Mouse (Mus musculus): ENCODE data around the gene Maml3. TPM values are rescaled to one million over a fixed set of nuclear protein-coding genes. Genes with fewer than 3 reads are reported as not detected.
A peak's percentile ranks its signal among the peaks of the same experiment; 100 is the strongest.

The Maml3 gene
- polyA plus RNA-seq, 1 experiment from 2014 or later: 5.2 TPM

- 62% methylated on average over 9 of the region's 9 CpGs for WGBS
- H3K36me3 ChIP-seq (ENCODE audit: control insufficient read depth, insufficient read depth, low read length): no peaks in the 10 kb centered on the region
- no peak overlapping the region for H3K27ac ChIP-seq (ENCODE audit: low read depth, low read length)
- no peak overlapping the region for H3K4me3 ChIP-seq (ENCODE audit: low read length)
- H3K27me3 ChIP-seq (replicated peaks; ENCODE audit: control insufficient read depth, insufficient read depth, low read length): no peaks in the 10 kb centered on the region
- H3K4me2 ChIP-seq (ENCODE audit: low read length): no peak overlapping the region
- peak; percentile 30; the same call in 1 of the 2 replicates for ATAC-seq
- H3K9ac ChIP-seq (ENCODE audit: low read depth, low read length): no peak overlapping the region
- H3K4me1 ChIP-seq (ENCODE audit: control insufficient read depth, insufficient read depth, low read depth, low read length): no peaks in the 10 kb centered on the region; the same call in 1 of the 2 replicates
- H3K9me3 ChIP-seq (ENCODE audit: control insufficient read depth, low read length): no peaks in the 10 kb centered on the region
Observed at GRCm38 (mm10) chr3:52115421-52115820, 10.5 kb upstream of the Maml3 start.

DNA sequence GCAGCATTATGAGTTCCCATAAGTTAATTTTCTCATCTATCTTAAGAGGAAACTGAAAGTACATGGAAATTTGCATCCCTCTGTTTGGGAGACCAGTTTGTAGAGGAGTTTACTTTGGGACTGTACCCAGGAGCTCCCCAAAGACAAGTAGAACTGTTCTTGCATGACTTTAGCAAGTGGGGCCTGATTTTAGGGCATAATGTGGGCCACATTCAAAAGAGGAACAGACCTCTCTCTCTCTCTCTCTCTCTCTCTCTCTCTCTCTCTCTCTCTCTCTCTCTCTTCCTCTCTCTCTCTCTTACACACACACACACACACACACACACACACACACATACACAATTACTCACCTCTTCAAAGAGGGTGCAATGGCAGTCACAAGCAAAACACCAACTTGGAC, 3.2 kb upstream of the Maml3 start:
- H3K27ac ChIP-seq (ENCODE audit: low read depth, low read length): no peak overlapping the region
- H3K9me3 ChIP-seq (ENCODE audit: control insufficient read depth, low read length): no peaks in the 10 kb centered on the region
- no peak for ATAC-seq
- no peaks in the 10 kb centered on the region for H3K36me3 ChIP-seq (ENCODE audit: control insufficient read depth, insufficient read depth, low read length)
- H3K9ac ChIP-seq (ENCODE audit: low read depth, low read length): no peak overlapping the region
- H3K4me2 ChIP-seq (ENCODE audit: low read length): no peak overlapping the region
- H3K27me3 ChIP-seq (replicated peaks; ENCODE audit: control insufficient read depth, insufficient read depth, low read length): no peaks in the 10 kb centered on the region
- peaks cover 2% of the 10 kb centered on the region; the same call in 1 of the 2 replicates for H3K4me1 ChIP-seq (ENCODE audit: control insufficient read depth, insufficient read depth, low read depth, low read length)
- H3K4me3 ChIP-seq (ENCODE audit: low read length): no peak overlapping the region

DNA sequence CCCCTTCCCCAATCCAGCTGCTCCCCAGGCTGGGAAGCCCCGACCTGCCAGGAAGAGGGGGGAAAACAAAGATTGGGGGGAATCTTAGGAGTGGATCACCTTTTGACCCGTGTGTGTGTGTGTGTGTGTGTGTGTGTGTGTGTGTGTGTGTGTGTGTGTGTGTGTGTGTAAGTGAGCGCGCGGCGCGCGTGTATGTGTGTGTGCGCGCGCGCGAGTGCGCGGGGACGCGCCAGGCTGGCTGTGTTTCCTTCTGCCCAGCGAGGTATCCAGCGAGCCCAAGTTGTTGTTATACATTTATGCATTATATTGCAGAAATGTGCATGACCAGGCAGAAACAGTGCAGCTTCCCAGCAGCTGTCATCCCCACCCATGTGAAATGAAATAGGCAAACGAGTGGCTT, 280 bp upstream of the Maml3 start:
- 0% methylated on average over 12 of the region's 20 CpGs for WGBS
- no peak for ATAC-seq
- H3K4me3 ChIP-seq (ENCODE audit: low read length): peak overlapping the region; percentile 75
- peak overlapping the region; percentile 70 for H3K9ac ChIP-seq (ENCODE audit: low read depth, low read length)
- peak overlapping the region; percentile 87 for H3K27ac ChIP-seq (ENCODE audit: low read depth, low read length)
- no peaks in the 10 kb centered on the region for H3K27me3 ChIP-seq (replicated peaks; ENCODE audit: control insufficient read depth, insufficient read depth, low read length)
- H3K36me3 ChIP-seq (ENCODE audit: control insufficient read depth, insufficient read depth, low read length): no peaks in the 10 kb centered on the region
- no peaks in the 10 kb centered on the region for H3K9me3 ChIP-seq (ENCODE audit: control insufficient read depth, low read length)
- peaks cover 9% of the 10 kb centered on the region for H3K4me1 ChIP-seq (ENCODE audit: control insufficient read depth, insufficient read depth, low read depth, low read length)
- H3K4me2 ChIP-seq (ENCODE audit: low read length): peak overlapping the region; percentile 85

DNA sequence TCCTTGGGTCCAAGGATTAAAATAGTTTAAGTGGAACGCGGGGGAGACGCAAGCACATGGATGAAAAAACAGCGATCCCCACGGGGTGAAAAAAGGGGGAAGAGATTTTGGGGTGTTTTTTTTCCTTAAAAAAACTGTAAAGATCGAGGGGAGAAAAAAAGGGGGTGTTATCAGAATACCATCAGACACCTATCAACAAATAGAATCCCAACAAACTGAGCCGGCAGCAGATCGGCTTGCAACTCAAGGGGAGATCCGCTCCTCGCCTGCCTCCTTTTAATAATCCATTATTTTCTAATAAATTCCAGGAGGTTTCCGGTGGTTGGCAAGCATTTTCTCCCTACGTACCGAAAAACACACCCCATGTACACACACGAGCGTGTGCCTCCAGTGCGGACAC, 668 bp downstream of the Maml3 start:
- Histone ChIP-seq H3K4me2 (ENCODE audit: low read length) (peak overlapping the region; percentile 85), H3K36me3 (ENCODE audit: control insufficient read depth, insufficient read depth, low read length) (no peaks in the 10 kb centered on the region), H3K27me3 (replicated peaks; ENCODE audit: control insufficient read depth, insufficient read depth, low read length) (no peaks in the 10 kb centered on the region), H3K9me3 (ENCODE audit: control insufficient read depth, low read length) (no peaks in the 10 kb centered on the region), H3K4me3 (ENCODE audit: low read length) (peak overlapping the region; percentile 75), H3K9ac (ENCODE audit: low read depth, low read length) (peak overlapping the region; percentile 70), H3K27ac (ENCODE audit: low read depth, low read length) (peak overlapping the region; percentile 97), H3K4me1 (ENCODE audit: control insufficient read depth, insufficient read depth, low read depth, low read length) (peaks cover 9% of the 10 kb centered on the region)
- WGBS: under 1% methylated on average over 16 of the region's 16 CpGs
- no peak for ATAC-seq

DNA sequence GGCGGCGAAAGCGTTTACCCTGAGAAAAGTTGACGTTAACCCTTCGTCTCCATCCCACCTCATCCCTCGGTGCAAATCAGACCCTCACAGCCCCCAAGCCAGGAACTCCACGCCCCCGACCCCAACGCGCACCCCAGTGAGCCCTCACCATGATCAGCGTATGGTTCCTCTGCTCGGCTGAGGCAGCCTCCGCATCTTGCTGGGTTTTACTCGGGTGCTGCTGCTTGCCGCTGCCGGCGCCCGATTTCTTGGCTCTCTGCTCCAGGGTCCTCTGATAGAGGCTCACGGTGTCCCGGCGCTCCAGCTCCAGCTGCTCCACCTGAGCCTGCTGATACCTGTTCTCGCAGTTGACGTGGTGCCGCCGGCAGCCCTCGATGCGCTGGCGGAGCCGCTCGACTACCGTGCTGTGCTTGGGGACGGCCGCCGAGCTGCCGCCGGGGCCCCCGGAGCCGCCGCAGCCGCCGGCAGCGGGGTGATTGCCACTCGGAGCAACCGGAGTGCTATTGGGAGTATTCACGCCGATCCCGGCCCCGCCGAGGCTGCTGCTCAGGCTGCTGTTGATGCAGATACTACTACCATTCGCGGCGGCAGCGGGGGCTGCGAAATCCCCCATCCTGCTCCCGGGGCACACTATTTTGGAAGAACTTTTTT, 1.2 kb downstream of the Maml3 start:
- ATAC-seq: no peak
- H3K9ac ChIP-seq (ENCODE audit: low read depth, low read length): peak overlapping the region; percentile 70
- H3K36me3 ChIP-seq (ENCODE audit: control insufficient read depth, insufficient read depth, low read length): no peaks in the 10 kb centered on the region

DNA sequence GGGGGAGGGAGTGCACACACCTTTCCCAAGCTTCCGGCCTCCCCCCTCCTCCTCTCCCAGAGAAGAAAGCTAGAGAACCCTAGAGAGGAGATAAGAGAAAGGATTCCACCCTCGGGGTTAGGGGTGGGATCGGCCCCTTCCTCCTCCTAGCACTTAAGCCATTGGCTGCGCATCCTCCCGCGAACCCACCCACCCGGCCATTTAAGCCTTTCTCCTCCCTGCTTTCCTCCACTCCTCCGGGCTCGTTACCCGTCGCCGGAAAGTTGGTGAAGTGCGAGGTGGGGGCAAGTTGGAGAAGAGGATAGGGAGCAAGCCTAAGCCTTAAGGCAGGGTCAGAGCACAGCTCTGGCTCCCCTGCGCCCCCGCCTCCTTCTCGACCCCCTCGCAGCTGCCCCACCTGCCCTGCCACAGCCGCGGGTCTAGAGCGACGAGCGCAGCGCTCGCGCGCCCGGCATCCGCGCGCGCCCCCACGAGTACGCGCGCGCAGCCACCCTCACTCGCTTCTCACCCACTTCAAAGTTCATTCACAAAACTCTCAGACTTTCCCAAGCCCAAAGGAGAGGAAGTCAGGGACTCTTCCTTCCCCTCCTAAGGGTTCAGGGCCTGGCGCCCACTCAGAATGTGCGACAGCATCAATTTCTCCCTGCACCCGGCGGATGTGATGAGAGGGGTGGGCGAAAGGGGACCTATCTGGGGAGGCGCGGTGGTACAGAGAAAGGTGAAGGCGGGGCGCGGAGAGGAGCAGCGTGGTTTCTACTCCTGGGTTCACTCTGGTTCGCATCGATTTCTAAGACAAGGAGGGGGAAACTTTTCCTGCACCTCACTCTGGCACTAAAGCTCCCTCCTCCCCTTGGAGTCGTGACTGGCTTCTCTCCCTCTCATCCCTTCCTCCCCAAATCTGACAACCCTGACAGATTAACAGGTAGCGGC, 2.0 kb downstream of the Maml3 start:
- H3K4me2 ChIP-seq (ENCODE audit: low read length): peak overlapping the region; percentile 85
- H3K9me3 ChIP-seq (ENCODE audit: control insufficient read depth, low read length): no peaks in the 10 kb centered on the region
- peak overlapping the region; percentile 97 for H3K27ac ChIP-seq (ENCODE audit: low read depth, low read length)
- under 1% methylated on average over 52 of the region's 52 CpGs for WGBS
- ATAC-seq: peak; percentile 86
- H3K27me3 ChIP-seq (replicated peaks; ENCODE audit: control insufficient read depth, insufficient read depth, low read length): no peaks in the 10 kb centered on the region
- H3K36me3 ChIP-seq (ENCODE audit: control insufficient read depth, insufficient read depth, low read length): no peaks in the 10 kb centered on the region
- H3K4me1 ChIP-seq (ENCODE audit: control insufficient read depth, insufficient read depth, low read depth, low read length): peaks cover 9% of the 10 kb centered on the region
- H3K9ac ChIP-seq (ENCODE audit: low read depth, low read length): peak overlapping the region; percentile 70
- H3K4me3 ChIP-seq (ENCODE audit: low read length): peak overlapping the region; percentile 75

More for the DNA sequence above, 1.2 kb downstream of the Maml3 start:
- peak overlapping the region; percentile 85 for H3K4me2 ChIP-seq (ENCODE audit: low read length)
- peaks cover 9% of the 10 kb centered on the region for H3K4me1 ChIP-seq (ENCODE audit: control insufficient read depth, insufficient read depth, low read depth, low read length)
- WGBS: under 1% methylated on average over 54 of the region's 55 CpGs
- no peaks in the 10 kb centered on the region for H3K27me3 ChIP-seq (replicated peaks; ENCODE audit: control insufficient read depth, insufficient read depth, low read length)
- H3K9me3 ChIP-seq (ENCODE audit: control insufficient read depth, low read length): no peaks in the 10 kb centered on the region
- H3K27ac ChIP-seq (ENCODE audit: low read depth, low read length): peak overlapping the region; percentile 97
- peak overlapping the region; percentile 75 for H3K4me3 ChIP-seq (ENCODE audit: low read length)

DNA sequence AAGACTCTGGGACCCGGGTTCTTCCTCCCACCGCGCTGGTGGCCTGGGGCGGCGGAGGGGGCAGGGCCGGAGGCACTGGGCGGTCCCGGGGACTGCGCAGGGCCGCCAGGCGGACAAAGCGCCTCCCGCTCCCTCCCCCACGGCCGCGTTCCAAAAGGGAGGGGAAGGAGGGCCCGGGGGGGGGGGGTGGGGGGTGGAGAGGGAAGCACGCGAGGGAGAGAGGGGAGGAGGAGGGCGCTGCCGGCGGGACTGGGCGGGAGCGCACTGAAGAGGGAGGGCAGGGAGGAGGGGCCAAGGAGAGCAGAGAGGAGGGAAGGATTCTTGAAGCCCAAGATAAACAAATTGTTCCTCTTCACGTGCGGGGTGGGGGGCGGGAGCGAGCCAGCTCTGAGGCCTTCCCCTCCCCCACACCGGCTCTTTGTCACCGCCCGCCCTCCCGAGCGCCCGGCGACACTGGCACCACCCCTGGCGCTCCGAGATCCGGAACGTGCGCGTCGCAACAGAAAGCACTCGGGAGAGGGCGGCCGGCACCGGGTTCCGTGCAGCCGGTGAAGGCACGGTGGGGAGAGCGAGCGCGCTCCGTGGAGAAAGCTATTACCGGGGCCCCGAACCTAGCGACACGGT, 2.8 kb downstream of the Maml3 start:
- Histone ChIP-seq H3K4me1 (ENCODE audit: control insufficient read depth, insufficient read depth, low read depth, low read length) (peaks cover 9% of the 10 kb centered on the region), H3K4me2 (ENCODE audit: low read length) (peak overlapping the region; percentile 85), H3K27me3 (replicated peaks; ENCODE audit: control insufficient read depth, insufficient read depth, low read length) (no peaks in the 10 kb centered on the region), H3K36me3 (ENCODE audit: control insufficient read depth, insufficient read depth, low read length) (no peaks in the 10 kb centered on the region), H3K9me3 (ENCODE audit: control insufficient read depth, low read length) (no peaks in the 10 kb centered on the region), H3K4me3 (ENCODE audit: low read length) (peak overlapping the region; percentile 75), H3K27ac (ENCODE audit: low read depth, low read length) (peak overlapping the region; percentile 97), H3K9ac (ENCODE audit: low read depth, low read length) (peak overlapping the region; percentile 70)
- ATAC-seq: peak; percentile 82
- under 1% methylated on average over 52 of the region's 57 CpGs for WGBS

DNA sequence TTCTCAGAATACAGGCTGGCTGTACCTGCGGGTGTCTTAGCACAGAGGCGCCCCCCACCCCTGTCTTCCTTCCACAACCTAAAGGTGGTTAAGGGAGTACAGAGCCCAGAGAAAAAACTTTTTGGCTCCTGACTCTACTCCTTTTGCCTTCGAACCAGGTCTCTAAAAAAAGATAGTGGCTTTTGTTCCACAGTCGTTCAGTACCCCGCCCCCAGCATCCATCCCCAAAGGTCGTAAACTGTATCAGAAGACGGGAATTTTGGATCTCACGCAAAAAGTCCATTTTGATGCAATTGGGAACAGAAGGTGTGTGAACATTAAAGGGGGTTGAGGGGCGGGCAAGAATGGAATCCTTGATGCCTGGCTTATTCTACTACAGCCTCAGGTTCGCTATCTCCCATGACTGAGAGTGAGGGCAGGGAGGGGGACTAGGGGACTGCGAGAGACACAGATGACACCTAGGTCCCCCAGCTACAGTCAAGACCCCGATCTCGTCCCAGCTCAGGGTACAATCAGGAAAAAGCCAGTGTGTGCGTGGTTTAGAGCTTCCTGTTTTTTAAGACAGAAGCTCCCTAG, 3.4 kb downstream of the Maml3 start:
- Histone ChIP-seq H3K27ac (ENCODE audit: low read depth, low read length) (peak overlapping the region; percentile 97), H3K4me3 (ENCODE audit: low read length) (peak overlapping the region; percentile 75), H3K9me3 (ENCODE audit: control insufficient read depth, low read length) (no peaks in the 10 kb centered on the region), H3K36me3 (ENCODE audit: control insufficient read depth, insufficient read depth, low read length) (no peaks in the 10 kb centered on the region), H3K27me3 (replicated peaks; ENCODE audit: control insufficient read depth, insufficient read depth, low read length) (no peaks in the 10 kb centered on the region), H3K4me1 (ENCODE audit: control insufficient read depth, insufficient read depth, low read depth, low read length) (peaks cover 9% of the 10 kb centered on the region), H3K4me2 (ENCODE audit: low read length) (peak overlapping the region; percentile 85), H3K9ac (ENCODE audit: low read depth, low read length) (peak overlapping the region; percentile 70)
- ATAC-seq: peak; percentile 57
- WGBS: 2% methylated on average over 14 of the region's 14 CpGs
